Mouse (Mus musculus) ES-E14 (cell line): ENCODE data around the gene Cacnb4.

ENCODE experiments used
- CHD2 ChIP-seq: IDR thresholded peaks from 2 replicates; pipeline ENCODE4 v1.6.1; 2014; ENCODE audit warnings: mild to moderate bottlenecking, low read depth, low read length, inconsistent platforms
- HCFC1 ChIP-seq: IDR thresholded peaks from 2 replicates; pipeline ENCODE4 v1.6.1; 2012; ENCODE audit warnings: low read length, inconsistent platforms, borderline replicate concordance; ENCODE audit not compliant: insufficient read depth
- ZC3H11A ChIP-seq: IDR thresholded peaks from 2 replicates; pipeline ENCODE4 v1.6.1; 2012; ENCODE audit warnings: low read depth, mild to moderate bottlenecking, inconsistent platforms, low read length, borderline replicate concordance
- ZNF384 ChIP-seq: IDR thresholded peaks from 2 replicates; pipeline ENCODE4 v1.6.1; 2012; ENCODE audit warnings: low read depth, low read length, inconsistent platforms

DNA sequence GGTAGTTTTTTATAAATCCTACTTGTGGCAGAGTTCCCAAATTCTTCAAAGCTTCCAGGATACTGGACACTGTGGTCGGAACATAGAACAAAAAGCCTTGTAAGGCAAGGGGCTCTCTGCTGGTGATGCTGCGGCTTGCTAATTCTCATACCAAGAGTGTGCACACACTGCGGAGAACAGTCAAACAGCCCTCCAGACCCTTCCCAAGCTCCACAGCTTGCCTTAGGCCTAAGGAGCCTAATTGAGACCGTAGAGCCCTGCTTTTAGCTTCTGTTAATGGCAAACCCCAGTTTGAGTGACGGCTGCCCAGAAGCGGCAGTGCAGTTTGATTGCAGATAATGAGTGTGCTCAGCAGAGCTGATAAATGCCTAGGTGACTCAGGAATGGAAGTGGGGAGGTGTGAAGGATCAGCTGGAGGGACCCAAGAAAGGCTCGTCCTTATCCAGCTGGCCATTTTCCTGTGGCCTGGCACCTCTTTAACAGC is 52.7 kb downstream of the Cacnb4 start:
- TF ChIP-seq HCFC1 (no peak), CHD2 (no peak), ZC3H11A (no peak), ZNF384 (no peak)
